Mouse (Mus musculus): ENCODE data around the gene Vstm5.
"Not testable (repeated sequence)": the region's sequence is repeated elsewhere in the genome, so short reads cannot be mapped to it uniquely, and the experiment has no call there.

Vstm5 gene

DNA sequence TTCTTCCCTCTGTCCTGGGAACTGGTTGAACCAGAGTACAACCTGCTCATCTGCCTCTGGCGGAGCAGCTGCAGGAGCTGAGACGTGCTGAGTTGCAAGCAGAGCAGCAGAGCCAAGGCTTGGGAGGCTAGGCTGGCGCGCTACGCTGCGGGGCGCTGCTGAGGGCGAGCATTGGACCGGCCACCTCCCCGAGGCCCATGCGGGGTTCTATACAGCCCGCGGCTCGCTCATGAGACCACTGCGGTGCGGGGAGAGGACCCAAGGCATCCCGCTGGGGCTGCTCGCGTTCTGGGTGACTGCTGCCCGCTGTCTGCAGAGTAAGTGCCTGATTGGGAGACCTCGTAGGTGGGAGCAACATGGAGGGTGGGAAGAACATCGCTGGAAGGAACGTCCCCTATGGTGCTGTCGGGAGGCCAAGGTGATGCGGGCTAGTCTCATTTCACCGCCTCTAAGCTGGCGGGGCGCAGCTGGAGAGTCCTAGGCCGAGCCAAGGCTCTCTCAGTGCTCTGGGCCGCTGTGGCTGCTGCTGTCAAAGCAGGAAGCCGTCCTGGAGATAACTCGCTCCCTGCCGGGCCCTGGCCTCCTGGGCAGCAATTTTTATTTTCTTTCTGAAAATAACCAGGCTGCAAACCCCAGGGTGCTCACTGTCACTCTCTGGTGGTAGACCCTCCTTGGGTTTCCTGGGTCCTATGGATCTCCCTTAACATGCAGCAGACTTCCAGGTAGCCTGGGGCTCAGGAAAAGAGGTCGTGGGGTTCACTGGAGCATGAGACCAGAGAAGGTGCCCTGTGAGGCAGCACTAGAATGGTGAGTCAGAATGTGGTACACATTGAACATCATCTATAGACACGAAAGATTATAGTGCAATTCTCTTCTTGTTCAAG, at the start of gene Vstm5:
Gene Vstm5, plus strand, starts transcription at position 4 of the 884 bp plus-strand sequence.
- DNase-seq, result no peak

DNA sequence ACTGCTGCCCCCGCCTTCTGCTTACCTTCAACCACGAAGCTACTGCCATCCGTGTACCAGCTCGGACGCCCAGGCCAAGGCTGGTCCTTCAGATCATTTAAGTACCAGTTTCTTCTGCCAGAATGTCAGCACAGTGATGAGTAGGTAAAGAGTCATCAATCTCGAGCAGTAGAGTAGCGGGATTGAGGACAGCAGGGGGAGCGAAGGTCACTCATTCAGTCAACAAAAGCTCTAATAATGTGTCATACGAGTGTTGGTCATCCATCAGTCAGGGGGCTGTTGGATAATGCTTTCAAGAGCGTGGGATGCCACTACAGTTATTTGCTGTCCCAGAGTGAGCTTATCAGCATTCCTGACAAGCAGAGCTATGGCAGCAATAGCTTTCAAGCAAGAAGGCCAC, 44.0 kb upstream of the Vstm5 start:
- not testable (repeated sequence) for DNase-seq

DNA sequence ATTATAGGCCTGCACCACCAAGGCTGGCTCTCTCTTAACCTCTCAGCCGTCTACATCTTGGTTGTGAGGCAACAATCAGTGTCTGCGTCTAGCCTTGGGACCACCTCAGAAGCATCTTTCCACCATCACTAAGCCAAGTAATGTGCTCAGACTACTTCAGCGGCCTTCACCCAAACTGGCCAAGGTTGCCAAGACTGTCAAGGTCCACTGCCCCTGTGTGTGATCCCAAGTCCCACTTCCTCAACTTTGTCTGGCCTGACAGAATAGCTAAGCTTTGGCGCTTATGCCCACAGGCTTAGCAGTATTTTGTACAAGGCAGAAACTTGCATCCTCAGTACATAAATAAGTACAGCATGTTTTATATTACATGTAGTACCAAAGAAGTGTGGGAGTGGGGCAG, 32.2 kb upstream of the Vstm5 start:
- no peak for DNase-seq

DNA sequence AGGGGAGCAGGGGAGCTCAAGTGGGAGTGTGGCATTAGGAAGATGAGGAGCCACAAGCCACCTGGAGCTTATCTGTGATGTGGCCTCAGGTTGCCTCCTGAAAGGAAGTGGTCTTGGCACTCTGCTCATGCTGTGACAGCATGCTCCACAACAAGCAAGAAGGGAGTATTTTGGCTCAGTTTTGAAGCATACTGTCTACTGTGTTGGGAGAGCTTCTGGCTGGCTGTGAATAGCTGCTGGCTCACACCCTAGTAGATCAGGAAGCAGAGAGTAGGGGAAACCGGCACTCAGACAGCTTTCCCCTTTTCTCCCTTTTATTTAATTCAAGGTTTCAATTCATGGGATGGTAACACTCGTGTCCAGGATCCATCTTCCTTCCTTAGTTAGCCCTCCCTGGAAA, 29.5 kb upstream of the Vstm5 start:
- no peak for DNase-seq

DNA sequence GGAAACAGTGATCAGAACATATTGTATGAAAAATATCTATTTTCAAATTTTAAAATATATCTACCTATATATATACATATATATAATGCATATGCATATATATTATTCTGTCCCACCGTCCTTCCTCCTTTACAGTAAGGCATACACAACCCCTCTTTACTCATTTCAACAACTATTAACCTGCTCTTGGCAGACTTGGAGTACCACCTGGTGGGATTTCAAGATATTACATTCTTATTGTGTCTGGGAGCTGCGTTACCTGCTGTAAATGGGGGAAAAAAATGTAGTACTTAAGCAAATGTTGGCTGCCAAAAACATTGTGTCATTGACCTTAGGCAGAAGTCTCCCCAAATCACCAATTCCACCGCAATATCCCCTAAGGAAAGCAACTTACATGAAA, 27.0 kb upstream of the Vstm5 start:
- DNase-seq, result no peak

DNA sequence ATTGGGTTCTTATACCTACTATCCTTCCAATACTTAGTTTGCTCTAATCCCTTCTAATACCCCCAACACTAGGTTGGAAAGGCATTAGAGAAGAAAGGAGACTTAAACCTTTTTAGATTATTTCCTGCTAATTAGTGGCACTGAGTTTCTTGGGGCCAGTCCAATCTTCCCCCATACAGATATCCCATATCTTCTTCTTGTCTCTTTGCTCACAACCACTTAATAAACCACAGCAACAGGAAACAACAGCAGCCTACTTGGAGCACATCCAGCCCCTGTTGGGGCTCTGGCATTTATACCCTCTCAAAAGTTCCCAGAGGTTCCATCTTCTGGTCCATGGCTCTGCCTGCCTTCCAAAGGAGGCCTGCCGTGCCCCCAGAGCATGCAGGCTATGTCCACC, 25.1 kb upstream of the Vstm5 start:
- DNase-seq, result no peak

DNA sequence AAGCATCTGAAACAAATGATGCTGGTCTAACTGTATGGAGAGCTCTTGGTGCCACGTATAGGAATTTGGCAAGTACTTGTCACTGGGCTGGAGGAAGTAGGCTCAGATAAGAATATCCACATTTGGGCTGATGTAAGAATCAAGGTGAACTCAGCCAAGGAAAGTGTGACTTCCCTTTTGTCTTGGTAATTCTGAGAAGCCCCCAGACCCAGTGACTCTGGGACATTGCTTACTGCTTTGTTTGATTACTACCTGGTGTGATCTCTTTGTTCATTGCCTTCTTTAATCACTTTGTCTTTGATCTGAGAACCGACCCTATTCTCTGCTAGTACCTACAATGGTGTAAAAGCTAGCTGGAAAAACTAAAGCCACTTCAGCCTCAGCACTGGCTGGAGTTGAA, 13.9 kb upstream of the Vstm5 start:
- no peak for DNase-seq

DNA sequence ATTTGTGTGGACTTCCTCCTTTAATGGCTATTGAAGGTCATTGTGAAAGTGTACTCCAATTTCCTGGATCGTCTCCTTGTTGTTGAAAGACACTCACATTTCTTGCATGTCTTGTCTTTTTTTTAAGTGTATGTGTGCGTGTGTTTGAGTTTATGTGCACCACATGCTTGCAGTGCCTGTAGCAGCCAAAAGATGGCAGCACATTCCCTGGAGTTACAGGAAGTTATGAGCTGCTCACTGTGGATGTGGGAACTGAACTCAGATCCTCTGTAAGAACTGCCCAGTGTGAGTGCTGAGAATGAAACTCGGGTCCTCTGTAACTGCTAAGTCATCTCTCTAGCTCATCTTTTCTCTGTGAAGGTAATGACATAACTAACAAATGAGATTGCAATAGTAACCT, 6.4 kb upstream of the Vstm5 start:
- no peak for DNase-seq

DNA sequence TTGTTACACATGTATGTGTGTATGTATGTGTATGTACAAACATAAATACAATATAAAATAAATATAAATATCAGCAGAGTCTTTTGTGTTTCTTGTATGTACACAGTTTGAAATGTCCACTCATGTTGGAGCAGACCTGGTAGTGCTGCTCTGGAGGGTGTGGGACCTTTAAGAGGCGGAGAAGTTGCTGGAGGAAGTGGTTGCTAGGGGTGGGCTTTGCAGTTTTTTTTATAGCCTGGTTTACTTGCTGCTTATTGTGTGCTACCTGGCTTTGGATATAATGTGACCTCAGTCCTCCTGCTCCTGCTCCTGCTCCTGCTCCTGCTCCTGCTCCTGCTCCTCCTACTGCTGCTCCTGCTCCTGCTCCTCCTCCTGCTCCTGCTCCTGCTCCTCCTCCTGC, 5.2 kb upstream of the Vstm5 start:
- DNase-seq, result no peak

DNA sequence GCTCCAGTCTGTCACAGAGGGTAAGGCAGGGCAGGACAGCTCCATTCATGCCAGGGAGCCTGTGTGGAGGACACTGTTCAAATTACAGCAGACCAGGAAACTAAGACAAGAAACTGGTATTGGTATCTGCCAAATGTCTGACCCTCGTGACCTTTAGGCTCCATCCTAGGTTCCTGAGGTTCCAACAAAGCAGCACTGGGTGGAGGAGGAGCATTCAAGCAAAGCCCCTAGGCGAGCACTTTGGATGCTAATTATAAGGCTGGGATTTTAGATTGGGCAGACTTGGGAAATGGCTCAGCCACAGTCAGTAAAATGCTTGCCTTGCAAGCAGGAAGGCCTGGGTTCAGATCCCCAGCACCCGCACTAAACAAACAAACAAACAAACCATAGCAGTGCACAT, 2.9 kb upstream of the Vstm5 start:
- DNase-seq, result no peak

DNA sequence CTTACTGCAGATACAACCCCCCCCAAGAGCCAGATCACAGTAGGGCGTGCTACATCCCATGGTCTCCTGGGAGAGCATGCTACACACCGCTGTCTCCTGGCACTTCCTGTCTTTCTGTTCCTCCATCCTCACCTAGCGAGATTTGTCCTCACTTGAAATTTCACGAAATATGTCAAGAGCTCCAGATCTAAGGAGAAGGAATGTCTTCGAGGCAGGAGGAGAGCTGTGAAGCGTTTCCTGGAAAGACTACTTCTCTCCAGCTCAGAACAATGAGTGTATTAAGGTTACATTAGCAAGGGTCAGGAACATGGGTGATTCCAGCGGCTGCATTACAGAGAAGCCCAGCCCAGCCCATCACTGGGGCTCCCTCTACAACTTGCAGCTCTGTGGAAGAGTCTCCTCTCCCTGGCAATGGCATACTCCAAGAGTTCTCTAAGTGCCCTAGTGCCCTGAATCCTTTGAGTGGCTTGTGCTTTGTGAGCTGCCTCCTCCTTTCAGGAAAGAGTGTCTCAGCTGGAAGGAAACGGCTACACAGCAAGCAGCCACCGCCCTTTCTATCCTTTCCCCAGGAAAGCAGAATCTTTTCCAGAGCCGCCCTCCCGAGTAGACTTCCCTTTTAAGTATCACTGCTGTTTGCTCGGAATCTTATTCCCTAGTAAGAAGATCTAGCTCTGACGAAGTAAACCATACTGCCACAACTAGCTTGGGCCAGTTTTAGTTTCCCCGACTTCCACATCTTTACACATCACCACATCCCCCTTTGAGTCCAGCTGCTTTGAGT, 1.1 kb upstream of the Vstm5 start:
- no peak for DNase-seq

DNA sequence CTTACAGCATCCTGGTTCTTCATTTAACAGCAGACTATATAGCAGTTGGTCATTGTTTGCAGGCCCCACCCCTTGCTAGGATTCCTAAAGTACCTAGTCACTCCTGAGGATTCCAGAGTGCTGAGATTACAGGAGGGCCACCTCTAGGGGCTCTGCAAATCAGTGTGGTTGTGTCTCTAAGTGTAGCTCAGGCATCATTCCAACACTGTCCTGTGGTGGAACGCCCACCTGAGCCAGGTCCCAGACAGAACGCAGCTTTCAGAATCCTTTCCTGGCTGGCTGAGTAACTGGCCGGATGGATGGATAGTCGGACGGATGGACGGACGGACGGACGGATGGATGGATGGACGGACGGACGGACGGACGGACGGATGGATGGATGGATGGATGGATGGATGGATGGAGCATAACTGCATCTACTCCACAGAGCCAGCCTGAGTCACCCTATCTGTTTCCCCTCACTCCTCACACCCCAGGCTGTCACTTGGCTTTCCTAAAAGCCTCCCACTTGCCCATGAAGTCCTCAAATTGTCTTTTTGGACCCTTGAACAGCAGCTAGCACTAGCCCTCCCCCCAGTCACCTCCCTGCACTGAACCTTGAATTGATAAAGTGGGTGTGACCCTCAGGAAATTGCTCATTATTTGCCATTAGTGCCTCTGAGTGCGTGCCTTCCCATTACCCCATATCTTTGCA, 401 bp upstream of the Vstm5 start:
- DNase-seq, result no peak

DNA sequence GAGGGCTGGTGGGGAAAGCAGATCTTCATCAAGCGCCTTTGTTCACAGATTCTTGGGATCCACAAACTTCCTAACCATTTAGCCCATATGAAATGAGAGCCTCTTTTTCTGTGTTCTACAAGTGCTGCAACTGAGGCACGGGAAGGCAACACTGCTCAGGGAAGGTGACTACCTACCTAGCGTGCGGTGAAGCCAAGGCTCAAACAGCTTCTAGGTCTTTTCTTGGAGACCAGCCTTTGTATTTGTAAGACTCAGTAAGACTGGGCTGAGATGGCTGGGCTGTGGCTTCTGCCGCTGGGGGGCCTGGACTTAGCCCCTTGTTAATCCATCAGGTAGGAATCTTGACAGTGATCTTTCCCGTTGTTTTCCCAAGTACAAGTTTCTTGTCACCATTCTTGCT, 1.2 kb downstream of the Vstm5 start:
- DNase-seq, result no peak

DNA sequence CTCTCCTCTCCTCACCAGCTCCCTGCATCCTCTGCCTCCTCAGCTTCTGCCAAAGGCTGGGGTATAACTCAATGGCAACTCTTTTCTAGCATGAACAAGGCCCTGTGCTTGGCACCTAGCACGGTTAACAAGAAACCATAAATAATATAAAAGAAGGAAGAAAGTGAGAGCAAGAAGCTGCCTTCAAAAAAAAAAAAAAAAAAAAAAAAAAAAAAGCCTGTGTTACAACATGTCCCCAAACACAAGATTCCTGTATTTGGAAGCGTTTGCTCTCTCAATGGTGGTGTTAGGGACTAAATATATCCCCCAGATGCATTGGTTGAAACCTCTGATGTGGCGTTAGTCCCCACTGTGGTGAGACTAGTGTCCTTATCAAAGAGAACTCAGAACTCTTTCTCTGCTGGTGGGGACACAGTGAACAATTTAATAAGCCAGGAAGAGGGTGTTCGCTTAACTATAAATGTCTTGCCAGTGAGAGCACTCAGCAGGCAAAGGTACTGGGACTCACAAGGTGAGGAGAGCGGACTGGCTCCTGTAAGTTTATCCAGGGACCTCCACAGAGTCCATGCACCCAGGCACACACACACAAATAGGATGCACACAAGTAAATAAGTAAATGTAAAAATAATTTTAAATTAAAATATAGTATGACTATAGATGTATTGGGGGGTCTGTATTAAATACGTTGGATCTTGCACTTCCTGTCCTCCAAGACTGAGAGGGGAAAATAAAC, 2.2 kb downstream of the Vstm5 start:
- no peak for DNase-seq

DNA sequence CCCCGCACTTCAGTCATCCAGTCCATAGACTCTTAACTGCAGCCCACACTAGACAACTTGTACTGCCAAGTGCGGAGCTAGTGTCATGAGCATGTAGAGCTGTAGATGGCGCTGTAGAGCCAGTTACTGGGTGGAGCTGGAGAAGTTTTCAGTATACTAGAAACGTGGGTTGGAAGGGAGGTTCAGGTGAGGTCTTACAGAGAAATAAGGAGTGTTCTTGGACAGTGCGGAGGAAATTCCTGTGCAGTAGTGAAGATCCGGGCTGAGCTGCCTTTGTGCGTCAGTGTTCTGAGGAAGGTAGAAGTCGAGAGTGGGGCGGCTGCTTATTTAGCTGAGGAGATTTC, 2.7 kb downstream of the Vstm5 start:
- no peak for DNase-seq

DNA sequence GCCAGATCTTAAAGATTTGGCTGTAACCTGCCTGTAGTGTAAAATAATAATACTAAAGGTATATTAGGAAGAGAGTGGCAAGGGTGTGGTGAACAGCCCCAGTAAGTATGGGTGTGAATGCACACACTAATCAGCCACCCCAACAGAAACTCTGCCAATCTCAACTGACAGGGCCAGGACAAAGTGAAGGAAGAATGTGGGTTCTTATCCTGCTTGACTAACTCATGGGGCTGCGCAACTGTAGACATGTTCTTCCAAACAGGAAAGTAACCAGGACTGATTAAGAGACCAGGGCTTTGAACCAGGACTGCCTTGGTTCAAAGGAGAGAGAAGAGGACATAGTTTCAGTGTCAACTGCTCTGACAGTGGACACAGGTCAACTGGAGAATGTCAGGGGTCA, 3.3 kb downstream of the Vstm5 start:
- DNase-seq, result no peak

DNA sequence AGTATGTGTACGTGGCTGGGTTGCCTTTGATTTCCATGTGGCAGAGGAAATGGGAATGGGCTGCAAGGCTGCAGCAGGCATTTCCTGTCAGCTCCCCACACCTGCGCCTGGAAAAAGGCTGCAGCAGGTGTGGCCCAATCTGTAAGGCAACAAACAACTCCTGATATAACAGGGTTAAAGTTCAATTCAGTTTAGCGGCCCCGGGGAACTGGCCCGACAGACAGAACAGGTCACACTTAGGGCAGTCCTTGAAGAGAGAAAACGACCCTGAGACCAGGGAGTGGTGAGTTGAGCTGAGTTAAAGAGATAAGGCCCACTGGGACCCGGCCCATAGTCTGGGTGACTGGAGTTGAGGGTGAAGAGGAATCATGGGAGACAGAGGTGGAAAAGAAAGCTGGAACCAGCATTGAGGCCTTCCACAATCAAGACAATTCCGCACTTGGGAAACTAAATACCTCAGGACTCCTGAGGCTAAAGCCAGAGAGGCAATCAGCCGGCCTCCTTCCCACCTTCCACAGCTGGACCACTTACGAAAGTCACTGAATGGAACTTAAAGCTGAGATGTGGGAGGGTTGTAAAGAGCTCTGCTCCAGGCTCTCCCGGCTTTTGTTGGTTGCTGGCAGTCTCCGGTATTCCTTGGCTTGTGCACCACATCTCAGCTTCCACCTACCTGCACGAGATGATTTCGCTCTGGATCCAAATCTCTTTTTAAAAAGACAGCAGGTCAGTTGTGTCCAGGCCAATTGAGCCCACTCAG, 6.7 kb downstream of the Vstm5 start:
- no peak for DNase-seq

DNA sequence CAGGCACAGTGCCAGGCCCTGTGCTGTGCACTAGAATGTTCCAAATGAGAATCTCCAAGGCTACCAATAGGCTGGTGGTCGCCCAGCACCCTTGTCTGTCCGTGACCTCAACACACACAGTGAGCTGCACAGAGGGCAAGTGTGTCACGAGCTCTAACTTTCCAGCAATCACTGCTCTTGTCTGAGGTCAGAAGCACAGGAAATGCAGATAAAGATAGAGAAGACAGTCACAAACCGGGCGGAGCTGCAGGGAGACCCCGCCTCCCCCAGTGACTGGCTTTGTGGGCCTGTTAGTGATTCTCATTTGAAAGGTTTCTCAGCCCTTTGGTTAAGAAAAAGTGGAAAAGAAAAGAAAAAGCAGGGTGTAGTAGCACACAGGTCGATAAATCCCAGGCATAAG, 11.5 kb downstream of the Vstm5 start:
- DNase-seq, result no peak

DNA sequence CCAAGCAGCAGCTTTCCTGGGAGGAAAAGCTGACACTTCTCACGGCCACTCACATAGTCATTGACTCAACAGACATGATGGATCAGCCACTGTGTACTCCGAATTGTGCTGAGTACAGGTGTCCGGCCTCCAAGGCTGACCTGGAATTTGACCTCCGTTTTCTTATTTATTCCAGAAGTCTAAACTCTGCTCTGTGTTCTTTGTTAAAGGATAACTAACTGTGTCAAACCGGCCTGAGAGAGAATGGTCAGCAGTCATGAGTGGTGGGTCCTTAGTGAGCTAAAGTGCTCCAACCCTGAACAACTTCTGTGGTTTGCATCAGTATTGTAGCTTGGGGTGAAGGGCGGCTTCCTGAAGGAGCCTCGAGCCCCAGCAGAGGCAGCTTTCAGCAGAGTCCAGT, 13.4 kb downstream of the Vstm5 start:
- no peak for DNase-seq

DNA sequence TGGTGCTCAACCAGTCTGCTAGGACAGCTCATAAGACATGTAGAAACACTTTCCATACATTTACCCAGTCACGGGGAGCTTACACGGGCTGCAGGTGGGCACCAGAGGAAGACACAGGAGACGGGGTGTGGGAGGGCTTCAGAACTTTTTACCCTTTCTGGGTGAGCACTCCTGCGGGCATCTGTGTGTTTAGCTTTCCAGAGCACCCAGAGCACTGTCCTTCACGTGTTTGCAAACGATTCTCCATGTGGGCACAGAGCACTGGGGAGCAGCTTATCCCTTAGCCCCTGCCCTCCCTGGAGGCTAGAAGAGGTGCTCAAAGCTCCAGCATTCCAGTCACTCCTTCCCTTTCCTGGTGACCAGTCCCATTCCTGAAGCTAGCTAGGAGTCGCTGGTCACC, 15.7 kb downstream of the Vstm5 start:
- no peak for DNase-seq

DNA sequence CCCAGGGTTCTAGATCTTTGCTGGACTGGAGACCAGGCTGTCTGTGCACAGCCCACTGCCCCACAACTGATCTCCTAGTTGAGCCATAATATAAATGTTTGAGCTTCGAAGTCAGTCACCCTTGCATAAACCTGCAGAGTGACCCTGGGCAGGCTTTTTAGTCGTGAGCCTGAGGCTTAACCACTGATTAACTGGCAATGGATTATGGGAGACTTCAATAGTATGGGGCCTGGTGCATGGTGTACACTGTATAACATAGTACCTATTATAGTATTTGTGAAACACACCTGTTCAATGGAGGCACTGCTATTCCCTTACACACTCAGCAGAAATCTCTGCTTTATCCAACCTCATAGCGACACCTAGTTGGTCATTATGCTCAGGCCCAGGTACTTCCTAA, 17.4 kb downstream of the Vstm5 start:
- no peak for DNase-seq

DNA sequence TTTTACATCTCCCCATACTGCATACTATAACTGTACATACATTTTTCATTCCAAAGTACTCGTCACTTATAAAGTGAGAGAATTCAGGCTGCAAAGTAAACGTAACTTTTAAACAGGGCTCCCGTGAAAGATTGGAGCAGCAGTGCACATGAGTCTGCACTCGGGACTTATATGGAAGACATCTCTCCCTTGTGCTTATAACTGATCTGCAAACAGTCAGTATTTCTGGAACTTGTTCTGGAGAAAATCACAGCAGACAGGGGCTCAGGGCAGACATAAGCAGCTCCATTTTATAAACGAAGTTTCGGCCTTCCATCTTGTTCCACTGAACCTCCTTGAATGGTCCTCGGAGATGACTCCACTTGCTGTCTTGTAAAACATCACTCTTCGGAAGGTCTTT, 23.1 kb downstream of the Vstm5 start:
- DNase-seq, result no peak

Data from thymus, adult 18-20 months (tissue).